Mouse (Mus musculus): ENCODE results near the gene Snx29.

Snx29 gene

GRCm38 (mm10) chr16:11801960-11802539, 479.3 kb downstream of the Snx29 start:
- DNase-seq, result no peak

All from thymus, postnatal 4 days (tissue).